Mouse (Mus musculus) adrenal gland, adult 18-20 months (tissue): Measurements from ENCODE around the gene Map7. TPM values are rescaled to one million over a fixed set of nuclear protein-coding genes. Genes with fewer than 3 reads are reported as not detected.

Source experiments
- DNase-seq, 2 experiments: peaks; one replicate each; pipeline ENCODE4 v3.0.0; 2021 to 2022; ENCODE audit warnings: low spot score in 2 of 2
- long read RNA-seq, 2 experiments: library from polyadenylated mRNA; stranded (forward); transcript quantifications; one replicate each; pipeline ENCODE4 v2.0.0; 2021
- total RNA-seq, 2 experiments: library from RNA; stranded (reverse); gene quantifications; 1 replicate in 1 of 2; 2 replicates in 1 of 2; pipeline ENCODE4 v1.2.3; 2021

The Map7 gene
- total RNA-seq: 10 to 100 TPM; 17.6 to 20.6 TPM
- long read RNA-seq, experiment 1, full-length matches to known transcripts: 18 of 22 reads
- long read RNA-seq, experiment 1, partial matches to known transcripts: 2 of 22 reads
- long read RNA-seq, experiment 1, other reads (novel, unspliced or antisense): 2 of 22 reads
- long read RNA-seq, experiment 2, full-length matches to known transcripts: 13 of 26 reads
- long read RNA-seq, experiment 2, partial matches to known transcripts: 9 of 26 reads
- long read RNA-seq, experiment 2, other reads (novel, unspliced or antisense): 4 of 26 reads

- DNase-seq: no peak
These were observed at the start of gene Map7 for GRCm38 (mm10) chr10:20148130-20148772. TSS of gene Map7 (plus strand) at chr10:20148471.

GRCm38 (mm10) chr10:20101456-20101855, 46.8 kb upstream of the Map7 start:
- DNase-seq: no peak

- DNase-seq: peak; percentile 44 to 51
These were observed 43.9 kb upstream of the Map7 start for GRCm38 (mm10) chr10:20104271-20104931.

GRCm38 (mm10) chr10:20105575-20105974, 42.7 kb upstream of the Map7 start:
- DNase-seq: peak in 1 of 2 experiments; percentile 12

- no peak for DNase-seq
These were observed 41.2 kb upstream of the Map7 start for GRCm38 (mm10) chr10:20107031-20107430.

GRCm38 (mm10) chr10:20111508-20111907, 36.8 kb upstream of the Map7 start:
- no peak for DNase-seq

- no peak for DNase-seq
These were observed 36.0 kb upstream of the Map7 start for GRCm38 (mm10) chr10:20112026-20112973.

- DNase-seq: no peak
These were observed 28.5 kb upstream of the Map7 start for GRCm38 (mm10) chr10:20119504-20120425.

GRCm38 (mm10) chr10:20121981-20122380, 26.3 kb upstream of the Map7 start:
- no peak for DNase-seq

- peak in 1 of 2 experiments; percentile 23 for DNase-seq
These were observed 24.9 kb upstream of the Map7 start for GRCm38 (mm10) chr10:20123401-20123800.

- DNase-seq: no peak
These were observed 23.7 kb upstream of the Map7 start for GRCm38 (mm10) chr10:20124576-20124975.

- peak; percentile 52 to 53 for DNase-seq
These were observed 23.0 kb upstream of the Map7 start for GRCm38 (mm10) chr10:20125226-20125625.

GRCm38 (mm10) chr10:20132933-20133652, 15.2 kb upstream of the Map7 start:
- DNase-seq: no peak

- DNase-seq: peak in 1 of 2 experiments; percentile 19
These were observed 12.8 kb upstream of the Map7 start for GRCm38 (mm10) chr10:20135350-20136058.

- DNase-seq: no peak
These were observed 11.8 kb upstream of the Map7 start for GRCm38 (mm10) chr10:20136505-20136904.

- DNase-seq: peak in 1 of 2 experiments; percentile 19
These were observed 6.9 kb upstream of the Map7 start for GRCm38 (mm10) chr10:20141376-20141775.

- peak in 1 of 2 experiments; percentile 60 for DNase-seq
These were observed 476 bp downstream of the Map7 start for GRCm38 (mm10) chr10:20148773-20149120.

- DNase-seq: peak; percentile 52 to 59
These were observed 1.0 kb downstream of the Map7 start for GRCm38 (mm10) chr10:20149121-20149834.
